Mouse (Mus musculus) heart, embryonic 13.5 days (tissue): ENCODE data around the gene 3110009E18Rik. TPM values are rescaled to one million over a fixed set of nuclear protein-coding genes. Genes with fewer than 3 reads are reported as not detected.

Experiments used
- ATAC-seq: fragments of 200-750 bp; cut with Nextera tagmentation; 2 replicates; pipeline ENCODE4 v1.8.0; 2017; ENCODE audit warnings: moderate TSS enrichment; ENCODE audit not compliant: insufficient number of reproducible peaks, low FRiP score, low TSS enrichment; ENCODE audit errors: extremely low read depth
- H3K27ac ChIP-seq: fragments of 300-500 bp; sonication (generic); replicated peaks from 2 replicates; pipeline ENCODE4 v1.5.1; 2015; ENCODE audit warnings: moderate library complexity, mild to moderate bottlenecking, inconsistent platforms
- H3K27me3 ChIP-seq: fragments of 300-500 bp; sonication (generic); replicated peaks from 2 replicates; pipeline ENCODE4 v1.6.1; 2015; ENCODE audit warnings: mild to moderate bottlenecking, inconsistent platforms
- H3K36me3 ChIP-seq: fragments of 300-500 bp; sonication (generic); 2 replicates; pipeline ENCODE4 v1.6.1; 2015; ENCODE audit warnings: mild to moderate bottlenecking, inconsistent platforms
- H3K4me1 ChIP-seq: fragments of 300-500 bp; sonication (generic); 2 replicates; pipeline ENCODE4 v1.6.1; 2015; ENCODE audit warnings: inconsistent platforms
- H3K4me2 ChIP-seq: fragments of 300-500 bp; sonication (generic); 2 replicates; pipeline ENCODE4 v1.6.1; 2015; ENCODE audit warnings: inconsistent platforms, mild to moderate bottlenecking, moderate library complexity
- H3K4me3 ChIP-seq: fragments of 300-500 bp; sonication (generic); 2 replicates; pipeline ENCODE4 v1.5.1; 2015; ENCODE audit warnings: moderate library complexity, mild to moderate bottlenecking, inconsistent platforms
- H3K9ac ChIP-seq: fragments of 300-500 bp; sonication (generic); 2 replicates; pipeline ENCODE4 v1.6.1; 2015; ENCODE audit warnings: inconsistent platforms, mild to moderate bottlenecking, moderate library complexity
- H3K9me3 ChIP-seq: fragments of 300-500 bp; sonication (generic); 2 replicates; pipeline ENCODE4 v1.6.1; 2016; ENCODE audit warnings: inconsistent platforms
- whole genome bisulfite sequencing: fragments of 180-500 bp; shearing (Covaris S2); methylation state at CpG from one replicate; pipeline ENCODE4 v1.1.7; 2015; ENCODE audit warnings: mixed read lengths; 5-methylcytosine and 5-hydroxymethylcytosine counted together
- polyA plus RNA-seq: library from polyadenylated mRNA; unstranded; fragments of >200 nt; fragmentation: Nextera tagmentation; extraction: Ambion mirVana; gene quantifications from 2 replicates; pipeline ENCODE4 v1.2.1, GENCODE M21; 2015

Gene 3110009E18Rik
- polyA plus RNA-seq, 1 experiment from 2014 or later, result 12.0 TPM

DNA sequence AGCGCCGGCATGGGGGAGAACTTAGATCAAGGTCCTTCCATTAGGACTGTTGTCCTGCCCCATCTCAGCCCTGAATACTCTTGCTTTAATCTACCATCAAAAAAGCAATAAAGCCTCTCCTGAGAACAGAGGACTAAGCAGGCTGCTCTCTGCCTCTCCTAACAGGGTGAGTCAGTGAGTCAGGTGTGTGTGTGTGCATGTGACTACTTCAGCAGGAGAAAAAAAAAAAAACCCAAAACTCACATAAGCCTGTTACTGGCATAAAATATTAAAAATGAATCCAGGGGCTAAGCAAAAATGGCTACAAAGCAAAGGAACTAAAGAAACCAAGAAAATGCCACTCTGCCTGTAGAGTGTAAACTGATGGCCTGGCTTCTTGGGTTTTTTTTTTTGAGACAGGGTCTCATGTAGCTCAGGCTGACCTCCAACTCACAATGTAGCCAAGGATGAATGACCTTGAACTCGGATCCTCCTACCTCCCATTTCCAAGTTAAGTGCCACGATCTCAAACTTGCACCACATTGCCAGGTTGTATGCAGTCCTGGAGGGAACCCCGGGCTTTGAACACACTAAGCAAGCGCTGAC is 114.7 kb downstream of the 3110009E18Rik start:
- 0 out of 2 replicates have a peak, but pooled peaks cover 4% of the 10 kb centered on the region for H3K36me3 ChIP-seq
- no peak overlapping the region for H3K27ac ChIP-seq
- H3K9me3 ChIP-seq, result no peaks in the 10 kb centered on the region
- 84% methylated on average over 6 of the region's 6 CpGs for WGBS
- H3K4me1 ChIP-seq, result peaks cover 8% of the 10 kb centered on the region
- no peaks in the 10 kb centered on the region for H3K27me3 ChIP-seq
- no peak for ATAC-seq
- no peak overlapping the region for H3K9ac ChIP-seq
- no peak overlapping the region for H3K4me2 ChIP-seq
- no peak overlapping the region for H3K4me3 ChIP-seq

DNA sequence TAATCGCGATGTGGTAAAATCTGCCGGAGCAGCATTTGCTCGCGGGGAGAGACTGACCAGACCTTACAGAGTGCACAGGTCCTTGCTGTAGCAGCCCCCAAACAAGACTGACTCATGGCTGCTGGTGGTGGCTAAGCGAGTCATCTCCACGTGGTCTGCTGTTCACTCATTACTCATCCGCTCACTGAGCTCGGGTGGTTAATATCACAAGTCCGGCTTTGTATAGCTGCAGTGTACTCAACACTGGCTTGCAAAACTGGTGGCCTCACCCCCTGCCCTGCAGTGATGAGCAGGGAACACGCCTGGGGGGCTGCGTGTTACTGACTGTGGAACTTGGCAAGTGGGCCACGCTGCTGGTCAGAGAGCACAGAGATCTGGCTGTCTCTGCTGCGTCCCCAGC is 115.4 kb downstream of the 3110009E18Rik start:
- H3K4me1 ChIP-seq, result peaks cover 5% of the 10 kb centered on the region
- peaks cover 8% of the 10 kb centered on the region; the same call in 1 of the 2 replicates for H3K36me3 ChIP-seq
- no peaks in the 10 kb centered on the region for H3K27me3 ChIP-seq
- no peak for ATAC-seq
- H3K27ac ChIP-seq, result no peak overlapping the region
- no peak overlapping the region for H3K4me3 ChIP-seq
- no peak overlapping the region for H3K9ac ChIP-seq
- 79% methylated on average over 14 of the region's 14 CpGs for WGBS
- no peaks in the 10 kb centered on the region for H3K9me3 ChIP-seq
- H3K4me2 ChIP-seq, result no peak overlapping the region

DNA sequence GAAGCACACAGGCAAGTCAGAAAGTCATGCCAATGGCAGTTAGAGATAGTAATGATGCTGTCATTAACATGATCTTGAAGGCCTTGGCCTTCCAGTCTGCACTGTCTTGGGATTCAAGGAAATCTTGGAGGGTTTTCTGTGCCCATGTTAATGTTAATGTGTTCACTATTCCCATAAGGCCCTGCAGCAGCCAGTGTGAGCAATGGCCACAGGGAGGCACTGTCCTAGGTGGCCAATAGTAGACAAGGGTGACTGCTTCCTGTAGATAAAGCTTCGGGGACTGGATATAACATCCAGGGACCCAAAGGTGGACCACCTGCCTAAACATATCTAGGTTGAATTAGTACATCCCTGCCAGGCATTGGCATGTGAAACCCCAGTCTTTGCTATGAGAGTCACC is 116.1 kb downstream of the 3110009E18Rik start:
- H3K4me2 ChIP-seq, result no peak overlapping the region
- 72% methylated on average over 1 of the region's 1 CpGs for whole genome bisulfite sequencing

More for the DNA sequence above, 116.1 kb downstream of the 3110009E18Rik start:
- Histone ChIP-seq H3K4me1 (no peaks in the 10 kb centered on the region), H3K4me3 (no peak overlapping the region), H3K27me3 (no peaks in the 10 kb centered on the region), H3K36me3 (peaks cover 14% of the 10 kb centered on the region; the same call in 1 of the 2 replicates), H3K9ac (no peak overlapping the region), H3K27ac (no peak overlapping the region), H3K9me3 (no peaks in the 10 kb centered on the region)
- ATAC-seq, result no peak

Other genes with a start within 250 kb of the 3110009E18Rik start
- 6.2 and 7.0 TPM in 2 replicates for gene Tmem177, start 208.0 kb upstream of the 3110009E18Rik start, polyA plus RNA-seq
- not detected in 2 replicates for gene Cfap221, start 124.0 kb upstream of the 3110009E18Rik start, polyA plus RNA-seq
- 0.09 TPM in 2 replicates for gene Sctr, start 114.3 kb upstream of the 3110009E18Rik start, polyA plus RNA-seq
- gene Tmem37, start 47.1 kb upstream of the 3110009E18Rik start, polyA plus RNA-seq, result 14.7 and 16.6 TPM in 2 replicates
- 621 and 734 TPM in 2 replicates for gene Dbi, start 109 bp upstream of the 3110009E18Rik start, polyA plus RNA-seq
- 16.2 and 18.7 TPM in 2 replicates for gene Steap3, start 151.5 kb downstream of the 3110009E18Rik start, polyA plus RNA-seq
- not detected in 2 replicates for gene C1ql2, start 219.4 kb downstream of the 3110009E18Rik start, polyA plus RNA-seq